Mouse (Mus musculus) left cerebral cortex, adult 2 months (tissue): Measurements from ENCODE around the gene Pomp. TPM values are rescaled to one million over a fixed set of nuclear protein-coding genes. Genes with fewer than 3 reads are reported as not detected.
A peak's percentile ranks its signal among the peaks of the same experiment; 100 is the strongest.

Experiments used
- DNase-seq, 2 experiments: peaks; one replicate each; pipeline ENCODE4 v3.0.0; 2021 to 2022; ENCODE audit warnings: low spot score in 2 of 2, mixed read lengths in 1 of 2; ENCODE audit errors: extremely low spot score in 1 of 2
- H3K27ac ChIP-seq: fragments of 200-600 bp; 2 replicates; pipeline ENCODE4 v1.8.1; 2022
- H3K4me3 ChIP-seq: fragments of 200-600 bp; 2 replicates; pipeline ENCODE4 v1.8.1; 2022
- CTCF ChIP-seq: fragments of 200-600 bp; IDR thresholded peaks from 2 replicates; pipeline ENCODE4 v1.8.1; 2022; ENCODE audit warnings: antibody characterized with exemption, mild to moderate bottlenecking, moderate library complexity
- intact Hi-C: fragments of 180-260 bp; cut with DNase I; formaldehyde crosslinking; loops from one replicate; pipeline ENCODE4 v1.15.1; 2025
- long read RNA-seq, 2 experiments: library from polyadenylated mRNA; stranded (forward); transcript quantifications; one replicate each; pipeline ENCODE4 v2.0.0; 2021; ENCODE audit warnings: borderline mapping rate in 2 of 2
- total RNA-seq, 2 experiments: library from RNA; stranded (reverse); gene quantifications; 2 replicates each; pipeline ENCODE4 v1.2.3; 2021

Pomp gene
- 100 to 1,000 TPM; 186 to 206 TPM for total RNA-seq
- long read RNA-seq, experiment 1, transcript Pomp-201 (6 exons, 1,579 nt), result major isoform, 93 of 107 reads
- long read RNA-seq, experiment 1, partial matches to known transcripts, result 8 of 107 reads
- long read RNA-seq, experiment 1, other reads (novel, unspliced or antisense), result 5 of 107 reads
- long read RNA-seq, experiment 2, transcript Pomp-201 (6 exons, 1,579 nt), result major isoform, 62 of 70 reads
- long read RNA-seq, experiment 2, partial matches to known transcripts, result 1 of 70 reads
- long read RNA-seq, experiment 2, other reads (novel, unspliced or antisense), result 6 of 70 reads

DNA sequence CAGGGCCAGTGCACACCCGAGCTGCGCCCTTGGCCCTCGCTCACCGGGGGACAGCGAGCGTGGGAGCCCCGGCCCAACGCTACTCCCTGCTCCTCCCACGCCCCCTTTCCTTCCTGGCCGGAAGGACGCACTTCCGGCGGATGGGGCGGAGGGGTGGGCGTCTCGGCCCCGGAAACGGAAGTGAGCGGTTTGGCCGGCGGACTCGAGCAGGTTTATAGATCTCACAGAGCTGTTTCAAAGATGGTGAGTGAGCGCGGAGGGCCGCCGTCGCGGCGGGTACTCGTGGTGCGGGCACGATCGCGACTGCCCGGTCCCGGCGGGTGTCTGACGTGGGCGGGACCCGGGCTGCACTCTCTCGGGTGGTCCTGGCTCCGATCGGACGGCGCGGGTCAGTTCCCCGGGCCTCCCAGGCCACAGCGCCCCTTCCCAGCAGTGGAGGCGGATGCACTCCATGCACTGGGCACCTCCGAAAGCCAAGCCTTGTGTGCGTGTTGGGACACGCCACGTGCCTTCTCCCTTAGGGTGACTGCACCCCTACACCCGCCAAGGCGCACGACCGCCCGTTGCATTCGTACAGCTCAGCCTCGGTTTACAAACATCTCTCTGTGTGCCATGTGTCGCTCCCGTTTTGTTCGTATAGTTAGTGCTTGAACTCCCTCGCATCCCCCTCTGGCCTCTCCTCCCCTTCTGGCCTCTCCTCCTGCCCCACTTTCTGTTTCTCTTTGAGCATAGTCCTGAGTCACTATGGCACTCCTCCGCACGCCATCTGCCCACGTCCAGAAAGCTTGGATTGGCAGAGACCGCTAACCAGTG lies at the start of gene Pomp:
Gene Pomp (plus strand): TSS at position 13 of the 813 bp plus-strand sequence.
- intact Hi-C loops, result loop anchor here (1.0 to 10.0 kb wide), 4 partner anchors 34 to 428 kb away; partner anchors contain the start of genes Pan3 and Slc46a3
- peak within 1 kb of the TSS; percentile 78 for H3K4me3 ChIP-seq
- no peak; the same call in 1 of the 2 replicates for TF ChIP-seq CTCF

DNA sequence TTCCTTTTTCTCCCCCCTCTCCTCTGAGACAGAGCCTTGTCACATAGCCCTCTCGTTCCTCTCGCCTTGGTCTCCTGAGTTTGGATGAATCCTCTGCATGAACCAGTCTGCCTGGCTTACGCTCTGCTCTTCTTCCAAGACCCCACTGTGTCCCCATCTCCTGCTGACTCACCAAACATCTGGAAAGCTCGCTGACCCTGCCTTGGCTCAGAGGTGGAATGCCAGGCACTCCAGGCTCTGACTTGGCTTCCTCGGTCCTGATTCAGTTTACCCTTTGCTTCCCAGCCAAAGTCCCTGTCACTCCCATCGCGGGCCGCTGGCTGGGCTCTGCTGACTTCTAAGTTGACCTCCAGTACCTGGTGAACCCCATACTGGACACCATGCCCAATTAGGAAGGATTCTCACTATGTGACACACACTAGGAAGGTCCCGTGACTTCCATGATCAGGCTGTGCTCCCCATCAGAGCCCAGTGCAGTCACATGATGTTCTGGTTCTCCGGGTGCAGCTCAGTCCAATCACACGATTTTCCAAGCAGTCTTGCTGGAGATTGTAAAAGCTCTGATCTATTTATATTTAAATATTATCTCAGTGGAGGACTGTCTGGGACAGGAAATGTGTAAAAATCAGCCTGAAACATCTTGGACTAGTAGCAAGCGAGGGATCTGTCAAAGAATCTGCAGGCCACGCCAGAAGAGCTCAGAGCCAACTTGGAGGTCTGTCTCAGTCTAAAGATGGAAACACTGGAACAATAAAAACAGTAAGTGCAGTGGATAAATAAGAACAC lies 47.8 kb upstream of the Pomp start:
- Histone ChIP-seq H3K4me3 (no peak overlapping the region), H3K27ac (no peak overlapping the region)
- no peak for DNase-seq
- TF ChIP-seq CTCF, result no peak
- intact Hi-C loops, result no loop called here

More for the DNA sequence above, at the start of gene Pomp:
- DNase-seq, result peak; percentile 89 to 93
- peak within 1 kb of the TSS; percentile 98 for H3K27ac ChIP-seq

DNA sequence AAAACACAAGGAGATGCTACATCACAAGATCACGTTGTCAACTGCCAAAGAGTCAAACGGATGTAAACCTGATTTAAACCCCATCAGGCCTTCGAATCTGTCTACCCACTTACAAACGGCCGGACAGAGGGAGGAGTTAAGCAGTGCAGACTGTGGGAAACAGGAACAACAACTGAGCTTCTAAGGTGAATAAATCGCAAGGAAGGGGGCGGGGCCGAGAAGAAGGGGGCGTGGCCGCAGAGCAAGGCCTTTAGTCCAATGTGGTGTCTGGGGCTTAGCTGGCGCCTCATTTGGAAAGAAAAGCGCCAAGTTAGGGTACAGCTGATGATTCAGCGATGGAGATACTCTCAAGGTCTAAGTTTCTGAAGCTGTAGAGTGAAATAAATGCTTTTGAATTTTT lies 45.3 kb upstream of the Pomp start:
- no peak overlapping the region for H3K27ac ChIP-seq
- no peak for DNase-seq
- intact Hi-C loops, result no loop called here
- no peak for TF ChIP-seq CTCF
- H3K4me3 ChIP-seq, result no peak overlapping the region

- Histone ChIP-seq H3K4me3 (no peak overlapping the region), H3K27ac (no peak overlapping the region)
- TF ChIP-seq CTCF, result no peak
- intact Hi-C loops, result no loop called here
- DNase-seq, result no peak
These were observed 44.7 kb upstream of the Pomp start for GRCm38 (mm10) chr5:147815592-147815991.

DNA sequence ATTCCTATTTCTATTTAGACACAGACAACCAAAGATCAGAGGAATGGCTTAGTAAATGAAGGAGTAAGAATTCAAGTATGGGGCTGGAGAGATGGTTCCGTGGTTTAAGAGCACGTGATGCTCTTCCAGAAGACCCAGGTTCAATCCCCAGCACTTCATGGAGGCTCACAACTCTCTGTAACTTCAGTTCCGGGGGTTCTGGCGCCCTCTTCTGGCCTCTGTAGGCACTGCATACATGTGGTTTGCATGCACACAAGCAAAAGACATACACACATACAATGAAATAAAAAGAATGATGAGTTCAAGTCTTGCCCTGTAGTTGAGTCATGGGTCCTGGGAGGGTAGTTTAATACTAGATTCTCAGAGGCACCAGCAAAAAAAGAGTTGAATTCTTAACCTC lies 43.8 kb upstream of the Pomp start:
- intact Hi-C loops, result no loop called here
- Histone ChIP-seq H3K4me3 (no peak overlapping the region), H3K27ac (no peak overlapping the region)
- peak; percentile 16 for TF ChIP-seq CTCF
- DNase-seq, result no peak

GRCm38 (mm10) chr5:147817747-147818496 lies 42.3 kb upstream of the Pomp start:
- Histone ChIP-seq H3K27ac (no peak overlapping the region), H3K4me3 (no peak overlapping the region)
- intact Hi-C loops, result no loop called here
- DNase-seq, result no peak
- no peak; the same call in 1 of the 2 replicates for TF ChIP-seq CTCF

DNA sequence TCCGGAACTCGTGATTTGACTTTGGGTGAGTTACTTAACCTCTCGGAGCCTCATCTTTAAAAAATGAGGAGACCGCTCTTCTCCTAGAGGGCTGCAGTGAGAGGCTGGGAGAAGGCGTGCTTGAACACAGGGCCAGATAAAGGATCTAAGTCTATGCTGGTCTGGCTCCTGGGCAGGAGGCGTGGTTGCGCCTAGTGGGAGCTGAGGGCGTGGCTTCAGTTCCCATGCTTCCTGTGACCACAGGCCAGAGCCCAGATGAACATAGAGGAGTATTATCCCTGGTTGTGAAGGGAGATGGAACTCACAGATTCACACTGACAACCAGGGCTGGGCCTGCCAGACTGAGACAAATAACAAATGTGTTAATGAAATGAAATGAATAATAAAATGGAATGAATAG lies 41.4 kb upstream of the Pomp start:
- Histone ChIP-seq H3K27ac (no peak overlapping the region), H3K4me3 (no peak overlapping the region)
- TF ChIP-seq CTCF, result no peak
- intact Hi-C loops, result no loop called here
- DNase-seq, result no peak

GRCm38 (mm10) chr5:147819895-147820294 lies 40.4 kb upstream of the Pomp start:
- DNase-seq, result no peak
- H3K27ac ChIP-seq, result no peak overlapping the region
- intact Hi-C loops, result no loop called here
- no peak; the same call in 1 of the 2 replicates for TF ChIP-seq CTCF
- no peak overlapping the region for H3K4me3 ChIP-seq

DNA sequence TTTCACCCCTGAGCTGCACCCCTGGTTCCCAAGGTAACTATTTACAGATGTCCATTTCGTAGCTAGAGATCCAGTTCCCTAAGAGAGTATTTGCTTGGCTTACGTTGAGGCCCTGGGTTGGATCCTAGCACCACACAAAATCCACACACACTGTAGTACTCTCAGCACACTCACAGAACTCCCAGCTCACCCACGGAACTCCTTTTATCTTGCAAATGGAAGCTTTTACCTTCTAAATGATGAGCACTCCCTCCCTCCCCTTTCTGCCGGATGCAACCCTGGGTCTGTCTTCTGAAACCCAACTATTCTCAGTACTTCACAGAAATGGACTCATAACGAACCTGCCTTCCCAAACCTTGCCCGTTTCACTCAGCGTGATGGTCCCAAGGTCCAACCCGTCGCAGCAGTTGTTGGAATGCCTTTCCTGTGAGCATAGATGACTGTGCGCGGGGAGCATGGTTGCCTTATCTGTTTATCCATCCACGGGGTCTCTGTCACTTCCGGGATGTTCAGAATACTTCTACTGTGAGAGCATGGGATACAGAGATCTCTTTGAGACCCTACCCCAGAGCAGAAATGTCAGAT lies 36.1 kb upstream of the Pomp start:
- no peak for TF ChIP-seq CTCF
- intact Hi-C loops, result no loop called here
- Histone ChIP-seq H3K4me3 (no peak overlapping the region), H3K27ac (no peak overlapping the region)
- DNase-seq, result no peak

DNA sequence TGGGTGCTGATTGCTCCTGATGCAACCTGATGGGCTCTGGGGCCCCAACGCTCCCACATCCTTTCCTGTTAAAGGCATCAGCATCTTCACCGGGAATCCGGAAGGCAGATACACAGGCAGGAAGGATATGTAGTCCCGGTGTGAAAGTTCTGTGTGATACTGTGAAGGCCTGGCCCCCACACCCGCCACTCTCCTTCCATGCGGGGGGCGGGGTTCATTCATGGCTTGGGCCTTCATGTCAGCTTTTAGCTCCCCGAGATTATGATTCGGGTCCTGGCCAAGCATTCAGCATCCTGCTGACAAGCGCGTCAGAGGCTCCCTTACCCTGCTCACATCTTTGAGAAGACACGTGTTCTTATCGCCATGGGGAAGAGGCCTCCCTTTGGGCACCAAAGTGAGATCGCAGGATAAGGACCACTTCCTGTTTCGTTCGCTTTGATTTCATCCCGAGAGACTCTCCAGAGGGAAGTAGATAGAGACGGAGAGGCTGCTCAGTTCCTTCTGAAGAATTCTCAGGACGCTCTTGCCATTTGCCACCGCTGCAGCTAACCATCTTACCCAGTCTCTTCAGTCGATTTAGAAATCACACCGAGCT lies 34.8 kb upstream of the Pomp start:
- no peak for DNase-seq
- H3K4me3 ChIP-seq, result no peak overlapping the region; the same call in 1 of the 2 replicates
- H3K27ac ChIP-seq, result no peak overlapping the region
- intact Hi-C loops, result no loop called here
- no peak for TF ChIP-seq CTCF
